Mouse (Mus musculus): ENCODE measurements around the gene Atg16l1. TPM values are rescaled to one million over a fixed set of nuclear protein-coding genes. Genes with fewer than 3 reads are reported as not detected.
"Not testable (repeated sequence)": the region's sequence is repeated elsewhere in the genome, so short reads cannot be mapped to it uniquely, and the experiment has no call there.

The Atg16l1 gene
- total RNA-seq, 2 experiments from 2014 or later = 56.6 to 77.5 TPM

- DNase-seq (ENCODE audit: low spot score in 2 of 2) = no peak
- intact Hi-C loops (cut with DNase I) = no loop called here
Observed at GRCm38 (mm10) chr1:87825281-87825680, 69.6 kb downstream of the Atg16l1 start.

GRCm38 (mm10) chr1:87825991-87826390 lies 70.3 kb downstream of the Atg16l1 start:
- DNase-seq (ENCODE audit: low spot score in 2 of 2) = no peak
- intact Hi-C loops (cut with DNase I) = no loop called here

GRCm38 (mm10) chr1:87826474-87826873 lies 70.8 kb downstream of the Atg16l1 start:
- intact Hi-C loops (cut with DNase I) = no loop called here
- no peak for DNase-seq (ENCODE audit: low spot score in 2 of 2)

GRCm38 (mm10) chr1:87827476-87827875 lies 71.8 kb downstream of the Atg16l1 start:
- intact Hi-C loops (cut with DNase I); DNase-seq (ENCODE audit: low spot score in 2 of 2): not testable (repeated sequence)

GRCm38 (mm10) chr1:87828185-87828584 lies 72.5 kb downstream of the Atg16l1 start:
- no peak for DNase-seq (ENCODE audit: low spot score in 2 of 2)
- intact Hi-C loops (cut with DNase I) = no loop called here

GRCm38 (mm10) chr1:87828926-87829580 lies 73.4 kb downstream of the Atg16l1 start:
- no peak for DNase-seq (ENCODE audit: low spot score in 2 of 2)
- intact Hi-C loops (cut with DNase I) = no loop called here

- no peak for DNase-seq (ENCODE audit: low spot score in 2 of 2)
- intact Hi-C loops (cut with DNase I) = no loop called here
Observed at GRCm38 (mm10) chr1:87829621-87830211, 74.0 kb downstream of the Atg16l1 start.

- intact Hi-C loops (cut with DNase I) = no loop called here
- no peak for DNase-seq (ENCODE audit: low spot score in 2 of 2)
Observed at GRCm38 (mm10) chr1:87836453-87836852, 80.8 kb downstream of the Atg16l1 start.

- intact Hi-C loops (cut with DNase I) = no loop called here
- no peak for DNase-seq (ENCODE audit: low spot score in 2 of 2)
Observed at GRCm38 (mm10) chr1:87837018-87837417, 81.3 kb downstream of the Atg16l1 start.

- no peak for DNase-seq (ENCODE audit: low spot score in 2 of 2)
- intact Hi-C loops (cut with DNase I) = no loop called here
Observed at GRCm38 (mm10) chr1:87840411-87841208, 84.9 kb downstream of the Atg16l1 start.

Other genes starting within 250 kb of the Atg16l1 start
- gene Neu2, start 246.0 kb upstream of the Atg16l1 start, total RNA-seq (2021) = 1 to 10 TPM; 5.7 to 8.7 TPM
- gene Ngef, start 182.0 kb upstream of the Atg16l1 start, total RNA-seq (2021) = 100 to 1,000 TPM; 359 to 394 TPM
- 10 to 100 TPM; 19.8 to 20.5 TPM for gene Inpp5d, start 135.6 kb upstream of the Atg16l1 start, total RNA-seq (2021)
- gene Sag, start 47.8 kb downstream of the Atg16l1 start, total RNA-seq (2021) = 1 to 10 TPM; 2.0 to 3.7 TPM
- gene Dgkd, start 97.4 kb downstream of the Atg16l1 start, total RNA-seq (2021) = 100 to 1,000 TPM in 1 of 2 experiments, 10 to 100 TPM in 1; 88.0 to 122 TPM